Mouse (Mus musculus): ENCODE results near the gene Relb.

Relb gene

GRCm38 (mm10) chr7:19557086-19557485, 72.2 kb downstream of the Relb start:
- DNase-seq (ENCODE audit: low spot score in 2 of 2), result no peak
